Mouse (Mus musculus) midbrain, embryonic 16.5 days (tissue): ENCODE measurements around the gene Ksr1. TPM values are rescaled to one million over a fixed set of nuclear protein-coding genes. Genes with fewer than 3 reads are reported as not detected.

ENCODE experiments used
- ATAC-seq: fragments of 200-750 bp; cut with Nextera tagmentation; 2 replicates; pipeline ENCODE4 v1.8.0; 2017; ENCODE audit warnings: moderate TSS enrichment
- H3K27ac ChIP-seq: fragments of 300-500 bp; sonication (generic); 2 replicates; pipeline ENCODE4 v1.5.1; 2014; ENCODE audit warnings: mild to moderate bottlenecking, low read length, mixed read lengths
- H3K27me3 ChIP-seq: fragments of 300-500 bp; sonication (generic); 2 replicates; pipeline ENCODE4 v1.6.1; 2014; ENCODE audit warnings: low read depth, low read length, mixed read lengths; ENCODE audit not compliant: control insufficient read depth, insufficient read depth
- H3K36me3 ChIP-seq: fragments of 300-500 bp; sonication (generic); 2 replicates; pipeline ENCODE4 v1.6.1; 2014; ENCODE audit warnings: mild to moderate bottlenecking, low read length, moderate library complexity, mixed read lengths; ENCODE audit not compliant: control insufficient read depth, insufficient read depth
- H3K4me1 ChIP-seq: fragments of 300-500 bp; sonication (generic); 2 replicates; pipeline ENCODE4 v1.6.1; 2014; ENCODE audit warnings: mild to moderate bottlenecking, low read length, mixed read lengths; ENCODE audit not compliant: control insufficient read depth, insufficient read depth
- H3K4me2 ChIP-seq: fragments of 300-500 bp; sonication (generic); 2 replicates; pipeline ENCODE4 v1.6.1; 2014; ENCODE audit warnings: mild to moderate bottlenecking, low read length, mixed read lengths
- H3K4me3 ChIP-seq: fragments of 300-500 bp; sonication (generic); 2 replicates; pipeline ENCODE4 v1.5.1; 2014; ENCODE audit warnings: low read depth, mild to moderate bottlenecking, low read length, moderate library complexity, mixed read lengths
- H3K9ac ChIP-seq: fragments of 300-500 bp; sonication (generic); 2 replicates; pipeline ENCODE4 v1.6.1; 2014; ENCODE audit warnings: low read depth, low read length, mixed read lengths
- H3K9me3 ChIP-seq: fragments of 300-500 bp; sonication (generic); replicated peaks from 2 replicates; pipeline ENCODE4 v1.6.1; 2014; ENCODE audit warnings: mild to moderate bottlenecking, low read length, mixed read lengths; ENCODE audit not compliant: control insufficient read depth, poor library complexity, severe bottlenecking
- WGBS: fragments of 180-500 bp; shearing (Covaris S2); extraction: QIAGEN DNeasy Blood & Tissue Kit; methylation state at CpG from one replicate; pipeline ENCODE4 v1.1.7; 2014; 5-methylcytosine and 5-hydroxymethylcytosine counted together
- polyA plus RNA-seq: library from polyadenylated mRNA; unstranded; fragments of >200 nt; fragmentation: Nextera tagmentation; extraction: Ambion mirVana; gene quantifications from 2 replicates; pipeline ENCODE4 v1.2.1, GENCODE M21; 2015

Gene Ksr1
- polyA plus RNA-seq, 1 experiment from 2014 or later, result 4.5 TPM

DNA sequence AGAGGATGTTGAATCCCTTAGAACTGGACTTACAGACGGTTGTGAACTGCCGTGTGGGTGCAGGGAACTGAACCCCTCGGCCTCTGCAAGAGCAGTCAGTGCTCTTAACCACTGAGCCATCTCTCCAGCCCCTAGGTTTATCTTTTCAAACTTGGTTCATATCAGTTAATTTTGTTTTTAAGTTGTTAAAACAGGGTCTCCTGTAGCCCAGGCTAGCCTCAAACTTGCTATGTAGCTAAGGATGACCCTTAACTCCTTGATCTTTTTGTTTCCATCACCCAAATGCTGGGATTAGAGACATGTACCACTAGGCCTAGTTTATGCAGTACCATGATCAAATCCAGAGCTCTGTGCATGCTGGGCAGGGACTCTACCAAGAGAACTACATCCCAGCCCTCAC, 174.5 kb downstream of the Ksr1 start:
- 93% methylated on average over 3 of the region's 3 CpGs for WGBS
- Histone ChIP-seq H3K4me3 (no peak overlapping the region), H3K27ac (no peak overlapping the region), H3K9ac (no peak overlapping the region), H3K36me3 (no peaks in the 10 kb centered on the region), H3K9me3 (no peaks in the 10 kb centered on the region), H3K27me3 (no peaks in the 10 kb centered on the region), H3K4me1 (no peaks in the 10 kb centered on the region), H3K4me2 (no peak overlapping the region)
- ATAC-seq, result no peak

DNA sequence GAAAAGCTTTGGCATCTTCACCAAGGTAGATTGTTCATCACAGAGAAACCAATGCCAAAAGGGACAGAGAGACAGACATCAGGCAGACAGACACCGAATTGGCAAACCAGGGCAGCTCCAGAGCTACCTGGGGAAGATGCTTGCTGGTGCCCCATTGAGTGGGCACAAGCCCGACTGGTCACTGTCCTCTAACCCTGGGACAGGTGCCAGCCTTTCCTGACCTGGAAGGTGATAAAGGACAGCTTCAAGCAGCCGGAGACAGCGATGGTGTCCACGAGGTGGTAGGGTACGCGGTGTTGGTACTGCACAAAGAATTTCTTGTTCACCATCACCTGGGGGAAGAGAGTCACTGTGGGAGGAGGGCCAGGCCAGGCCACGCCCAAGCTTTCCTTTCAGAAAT, 175.1 kb downstream of the Ksr1 start:
- Histone ChIP-seq H3K4me1 (no peaks in the 10 kb centered on the region), H3K9me3 (no peaks in the 10 kb centered on the region), H3K4me2 (no peak overlapping the region), H3K27ac (no peak overlapping the region), H3K27me3 (no peaks in the 10 kb centered on the region), H3K4me3 (no peak overlapping the region), H3K9ac (no peak overlapping the region), H3K36me3 (no peaks in the 10 kb centered on the region)
- no peak for ATAC-seq
- 87% methylated on average over 8 of the region's 8 CpGs for WGBS

DNA sequence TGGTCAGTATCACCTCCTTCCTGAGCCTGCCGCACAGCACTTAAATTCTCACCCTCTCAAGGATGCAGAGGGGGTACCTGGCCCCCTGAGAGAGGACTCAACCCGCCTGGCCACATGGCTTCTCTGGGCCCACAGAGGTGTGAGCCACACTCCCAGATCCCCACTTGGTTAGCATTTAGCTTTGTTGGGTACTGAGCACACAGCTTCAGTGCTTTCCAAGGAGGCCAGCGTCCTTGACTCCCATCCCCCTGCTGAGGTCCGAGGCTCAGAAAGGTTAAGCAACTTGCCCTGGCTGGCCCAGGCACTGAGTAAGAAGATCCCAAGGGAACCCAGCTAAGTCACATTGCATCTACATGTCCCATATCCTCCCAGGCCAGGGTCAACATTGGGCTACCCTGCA, 178.1 kb downstream of the Ksr1 start:
- Histone ChIP-seq H3K36me3 (no peaks in the 10 kb centered on the region), H3K27me3 (no peaks in the 10 kb centered on the region), H3K4me2 (no peak overlapping the region), H3K9ac (no peak overlapping the region), H3K4me1 (no peaks in the 10 kb centered on the region), H3K27ac (no peak overlapping the region), H3K4me3 (no peak overlapping the region), H3K9me3 (no peaks in the 10 kb centered on the region)
- WGBS, result 85% methylated on average over 4 of the region's 4 CpGs
- ATAC-seq, result no peak

DNA sequence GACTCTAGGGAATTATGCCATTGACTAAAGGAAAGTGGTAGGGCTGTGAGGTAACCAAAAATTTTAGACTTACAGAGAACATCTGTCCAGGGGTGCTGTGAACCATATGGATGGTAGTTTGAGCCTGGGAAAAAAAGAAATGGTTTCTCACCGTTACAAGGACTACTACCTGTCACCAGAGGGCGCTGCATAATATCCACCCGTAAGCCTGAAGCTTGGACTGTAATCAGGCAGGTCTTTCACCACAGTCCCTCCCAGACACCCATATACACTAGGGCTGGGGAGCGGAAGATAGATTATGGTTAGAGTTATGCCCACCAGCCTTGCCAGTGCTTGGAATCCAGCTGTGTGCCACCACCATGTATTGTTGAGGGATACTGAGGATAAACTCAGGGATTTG, 178.8 kb downstream of the Ksr1 start:
- Histone ChIP-seq H3K27ac (no peak overlapping the region), H3K27me3 (no peaks in the 10 kb centered on the region), H3K4me1 (no peaks in the 10 kb centered on the region), H3K4me2 (no peak overlapping the region), H3K9ac (no peak overlapping the region), H3K9me3 (no peaks in the 10 kb centered on the region), H3K36me3 (no peaks in the 10 kb centered on the region), H3K4me3 (no peak overlapping the region)
- WGBS, result 24% methylated on average over 4 of the region's 4 CpGs
- ATAC-seq, result no peak

Other genes starting within 250 kb of the Ksr1 start
- gene Nos2, start 225.6 kb downstream of the Ksr1 start, polyA plus RNA-seq, result 0.87 and 1.1 TPM in 2 replicates
- gene Lgals9, start 161.5 kb downstream of the Ksr1 start, polyA plus RNA-seq, result 7.6 and 8.0 TPM in 2 replicates
- 499 and 559 TPM in 2 replicates for gene Wsb1, start 108.3 kb upstream of the Ksr1 start, polyA plus RNA-seq
- not detected in 2 replicates for gene Gm9964, start 150.5 kb upstream of the Ksr1 start, polyA plus RNA-seq
- 4.7 and 5.8 TPM in 2 replicates for gene Nf1, start 193.3 kb upstream of the Ksr1 start, polyA plus RNA-seq